Mouse (Mus musculus) forebrain, embryonic 10.5 days (tissue): Measurements from ENCODE around the gene Mypn. TPM values are rescaled to one million over a fixed set of nuclear protein-coding genes. Genes with fewer than 3 reads are reported as not detected.

ENCODE experiments used
- DNase-seq: peaks from one replicate; pipeline ENCODE4 v3.0.0-alpha.2; 2017; ENCODE audit warnings: low spot score; ENCODE audit errors: extremely low spot score
- H3K27ac ChIP-seq: fragments of 300-500 bp; sonication (generic); 2 replicates; pipeline ENCODE4 v1.5.1; 2016; ENCODE audit warnings: mild to moderate bottlenecking
- H3K27me3 ChIP-seq: fragments of 300-500 bp; sonication (generic); 2 replicates; pipeline ENCODE4 v1.6.1; 2016; ENCODE audit warnings: mild to moderate bottlenecking; ENCODE audit not compliant: poor library complexity, severe bottlenecking
- H3K36me3 ChIP-seq: fragments of 300-500 bp; sonication (generic); replicated peaks from 2 replicates; pipeline ENCODE4 v1.6.1; 2016; ENCODE audit warnings: mild to moderate bottlenecking, moderate library complexity
- H3K4me1 ChIP-seq: fragments of 300-500 bp; sonication (generic); 2 replicates; pipeline ENCODE4 v1.6.1; 2016
- H3K4me3 ChIP-seq: fragments of 300-500 bp; sonication (generic); 2 replicates; pipeline ENCODE4 v1.5.1; 2016; ENCODE audit warnings: mild to moderate bottlenecking, moderate library complexity
- H3K9me3 ChIP-seq: fragments of 300-500 bp; sonication (generic); 2 replicates; pipeline ENCODE4 v1.6.1; 2016; ENCODE audit warnings: mild to moderate bottlenecking, moderate library complexity
- WGBS: fragments of 180-500 bp; shearing (Covaris S2); methylation state at CpG from one replicate; pipeline ENCODE4 v1.1.7; 2016; 5-methylcytosine and 5-hydroxymethylcytosine counted together
- polyA plus RNA-seq: library from polyadenylated mRNA; unstranded; fragments of >200 nt; fragmentation: Nextera tagmentation; extraction: Ambion mirVana; gene quantifications from 2 replicates; pipeline ENCODE4 v1.2.1, GENCODE M21; 2016

Mypn gene
- polyA plus RNA-seq, 1 experiment from 2014 or later, result 0.05 TPM

DNA sequence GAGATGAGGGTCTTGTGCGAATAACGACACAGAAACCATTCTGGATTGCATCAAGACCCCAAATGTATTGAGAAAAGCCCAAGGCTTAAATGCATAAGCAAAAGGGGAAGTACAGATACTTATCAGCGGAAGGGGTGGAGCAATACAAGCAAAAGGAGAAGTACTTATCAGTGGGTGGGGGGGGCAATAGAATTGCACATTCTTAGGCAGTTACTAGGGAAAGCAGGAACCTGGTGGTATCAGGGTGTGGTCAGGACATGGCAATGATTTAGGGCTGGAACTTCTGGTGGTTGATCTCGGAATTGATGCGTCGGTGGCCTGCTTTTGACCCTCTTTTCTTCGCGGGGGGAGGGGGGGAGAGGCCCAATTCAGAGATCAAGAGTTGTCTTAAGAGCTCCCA is 32.1 kb upstream of the Mypn start:
- no peaks in the 10 kb centered on the region for H3K4me1 ChIP-seq
- H3K4me3 ChIP-seq, result no peak overlapping the region
- H3K27me3 ChIP-seq, result no peaks in the 10 kb centered on the region
- DNase-seq, result no peak
- no peaks in the 10 kb centered on the region for H3K36me3 ChIP-seq
- H3K9me3 ChIP-seq, result no peaks in the 10 kb centered on the region
- H3K27ac ChIP-seq, result no peak overlapping the region
- WGBS, result 84% methylated on average over 8 of the region's 8 CpGs

DNA sequence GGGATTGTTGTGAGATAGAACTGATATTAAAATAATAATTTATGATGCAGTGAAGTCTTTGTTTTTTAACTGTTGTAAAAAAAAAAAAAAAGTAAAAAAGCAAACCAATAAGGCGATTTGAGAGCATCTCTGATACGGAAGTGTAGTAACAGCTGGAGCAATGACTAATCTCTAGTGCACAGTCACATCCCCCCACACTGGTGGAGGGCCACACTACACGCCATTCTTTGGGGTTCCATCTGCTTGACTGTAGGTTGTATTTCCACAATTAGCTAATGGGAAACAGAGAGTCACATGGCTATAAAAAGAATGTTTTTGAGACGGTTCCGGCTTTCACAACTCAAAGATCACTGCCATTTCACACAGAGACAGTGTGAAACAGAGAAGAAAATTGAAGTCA is 30.4 kb upstream of the Mypn start:
- Histone ChIP-seq H3K27me3 (no peaks in the 10 kb centered on the region), H3K9me3 (no peaks in the 10 kb centered on the region), H3K36me3 (no peaks in the 10 kb centered on the region), H3K4me1 (no peaks in the 10 kb centered on the region), H3K27ac (no peak overlapping the region), H3K4me3 (no peak overlapping the region)
- no peak for DNase-seq
- 87% methylated on average over 5 of the region's 5 CpGs for WGBS

DNA sequence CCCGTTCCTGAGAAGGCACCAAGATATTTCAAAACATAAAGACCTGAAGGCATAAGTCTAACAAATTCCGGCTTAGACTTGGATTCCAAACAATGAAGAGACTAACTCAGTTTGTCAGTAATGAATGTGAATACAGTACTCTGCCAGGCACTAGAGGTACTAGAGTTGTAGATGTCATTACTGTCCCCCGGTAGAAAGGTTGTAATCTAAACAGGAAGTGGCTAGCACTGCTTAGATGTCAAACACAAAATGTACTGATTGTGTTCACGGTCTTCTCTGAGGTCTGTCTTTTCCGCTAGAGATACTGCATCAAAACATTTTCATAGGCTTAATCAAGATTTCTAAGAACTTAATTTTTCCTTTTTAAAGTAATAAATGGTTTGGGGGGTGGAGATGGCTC is 27.9 kb upstream of the Mypn start:
- no peak for DNase-seq
- Histone ChIP-seq H3K4me1 (no peaks in the 10 kb centered on the region), H3K9me3 (no peaks in the 10 kb centered on the region), H3K4me3 (no peak overlapping the region), H3K27ac (no peak overlapping the region), H3K27me3 (no peaks in the 10 kb centered on the region), H3K36me3 (no peaks in the 10 kb centered on the region)
- 89% methylated on average over 5 of the region's 5 CpGs for WGBS

DNA sequence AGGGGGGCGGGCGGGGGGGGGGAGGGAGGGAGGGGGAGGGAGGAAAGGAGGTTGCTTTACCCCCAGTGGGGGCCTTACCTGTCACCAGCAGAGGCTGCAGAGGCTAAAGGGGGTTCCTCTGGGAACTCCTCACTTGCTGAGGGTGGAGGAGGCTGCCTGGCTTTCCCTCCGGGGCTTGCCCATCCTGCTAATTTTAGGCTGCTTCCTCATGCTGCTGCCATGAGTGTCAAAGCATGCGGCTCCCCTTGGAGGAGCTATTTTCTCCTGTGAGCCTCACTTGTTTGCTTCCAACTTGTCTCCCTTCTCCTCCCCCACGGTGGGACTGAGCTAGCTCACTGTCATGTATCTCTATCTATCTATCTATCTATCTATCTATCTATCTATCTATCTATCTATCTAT is 27.1 kb upstream of the Mypn start:
- Histone ChIP-seq H3K27me3 (no peaks in the 10 kb centered on the region), H3K4me3 (no peak overlapping the region), H3K9me3 (no peaks in the 10 kb centered on the region), H3K4me1 (no peaks in the 10 kb centered on the region), H3K27ac (no peak overlapping the region), H3K36me3 (no peaks in the 10 kb centered on the region)
- no peak for DNase-seq
- 62% methylated on average over 5 of the region's 5 CpGs for WGBS

DNA sequence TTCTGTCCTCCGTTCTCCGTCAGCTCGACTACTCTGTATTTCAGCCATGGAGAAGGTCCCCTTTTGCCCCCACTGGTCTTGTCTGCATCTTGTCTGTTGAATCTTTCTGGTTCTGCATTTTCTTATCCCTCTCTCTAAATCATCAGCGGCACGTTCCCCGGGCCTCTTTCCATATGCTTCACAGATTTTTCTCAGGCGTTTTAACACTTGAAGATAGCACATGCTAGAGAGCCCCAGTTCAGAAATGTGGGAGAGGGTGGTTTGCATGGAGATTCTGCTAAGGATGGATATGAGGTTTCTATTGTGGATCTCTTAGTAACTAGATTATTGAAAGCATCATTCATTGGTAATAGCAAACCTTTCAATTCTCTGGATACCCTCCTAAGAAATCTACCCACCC is 26.5 kb upstream of the Mypn start:
- H3K9me3 ChIP-seq, result no peaks in the 10 kb centered on the region
- no peaks in the 10 kb centered on the region for H3K36me3 ChIP-seq
- H3K4me3 ChIP-seq, result no peak overlapping the region
- WGBS, result 89% methylated on average over 7 of the region's 7 CpGs
- no peak overlapping the region for H3K27ac ChIP-seq
- H3K4me1 ChIP-seq, result no peaks in the 10 kb centered on the region
- DNase-seq, result no peak
- H3K27me3 ChIP-seq, result no peaks in the 10 kb centered on the region

DNA sequence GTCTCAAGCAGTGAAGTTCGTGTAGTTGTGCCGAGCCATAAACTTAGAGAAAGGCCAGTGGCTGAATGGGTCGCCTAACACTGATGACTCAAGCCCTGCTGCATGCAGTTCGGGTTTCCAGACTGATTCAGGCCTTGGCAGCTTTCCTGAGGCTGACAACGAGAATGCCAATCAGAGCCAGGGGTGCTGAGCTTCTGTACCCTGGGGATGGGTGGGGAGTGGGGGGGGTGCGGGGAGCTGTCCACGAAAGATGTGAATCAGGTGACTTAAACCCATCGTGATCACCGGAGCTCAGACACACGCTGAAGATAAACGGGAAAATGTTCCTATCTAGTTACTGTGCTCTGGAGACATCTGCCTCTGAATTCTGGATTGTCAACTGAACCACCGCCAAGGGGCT is 20.6 kb upstream of the Mypn start:
- Histone ChIP-seq H3K9me3 (no peaks in the 10 kb centered on the region), H3K4me3 (no peak overlapping the region), H3K27me3 (no peaks in the 10 kb centered on the region; the same call in 1 of the 2 replicates), H3K27ac (no peak overlapping the region), H3K4me1 (no peaks in the 10 kb centered on the region), H3K36me3 (no peaks in the 10 kb centered on the region)
- DNase-seq, result no peak
- WGBS, result 79% methylated on average over 12 of the region's 12 CpGs

DNA sequence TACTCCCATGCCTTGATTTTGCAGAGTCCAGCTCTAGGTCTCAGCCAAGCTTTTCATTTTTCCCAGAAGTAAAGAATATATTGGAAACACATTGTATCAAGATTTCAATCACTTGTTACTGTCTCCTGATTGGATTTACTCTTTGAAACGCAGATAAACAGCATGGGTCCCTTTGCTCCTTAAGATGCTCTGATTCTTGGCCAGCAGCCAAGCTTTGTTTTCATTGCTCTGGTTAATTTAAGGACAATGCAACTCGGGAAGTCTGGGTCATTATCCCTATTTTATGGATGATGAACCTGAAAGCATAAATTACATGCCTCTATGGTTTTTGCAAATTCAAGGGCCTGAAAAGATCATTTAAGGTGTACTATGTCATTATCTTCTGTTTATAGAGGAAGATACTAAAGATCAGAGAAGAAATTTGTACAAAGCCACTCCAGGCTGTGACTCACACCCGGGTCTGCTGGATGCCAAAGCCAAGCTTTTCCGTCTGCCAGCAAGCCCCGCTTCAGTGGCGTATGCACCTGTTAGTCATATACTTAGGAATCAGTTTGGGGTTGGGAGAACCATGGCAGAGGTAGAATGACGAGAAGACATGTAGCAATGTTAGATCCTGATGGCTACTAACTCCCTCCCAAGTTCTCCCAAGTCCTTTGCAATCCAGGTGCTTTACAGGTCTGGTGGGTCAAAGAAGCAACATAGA is 17.5 kb upstream of the Mypn start:
- WGBS, result 73% methylated on average over 7 of the region's 7 CpGs
- Histone ChIP-seq H3K36me3 (no peaks in the 10 kb centered on the region), H3K4me1 (no peaks in the 10 kb centered on the region), H3K27ac (no peak overlapping the region), H3K4me3 (no peak overlapping the region), H3K27me3 (no peaks in the 10 kb centered on the region; the same call in 1 of the 2 replicates), H3K9me3 (no peaks in the 10 kb centered on the region)
- no peak for DNase-seq

DNA sequence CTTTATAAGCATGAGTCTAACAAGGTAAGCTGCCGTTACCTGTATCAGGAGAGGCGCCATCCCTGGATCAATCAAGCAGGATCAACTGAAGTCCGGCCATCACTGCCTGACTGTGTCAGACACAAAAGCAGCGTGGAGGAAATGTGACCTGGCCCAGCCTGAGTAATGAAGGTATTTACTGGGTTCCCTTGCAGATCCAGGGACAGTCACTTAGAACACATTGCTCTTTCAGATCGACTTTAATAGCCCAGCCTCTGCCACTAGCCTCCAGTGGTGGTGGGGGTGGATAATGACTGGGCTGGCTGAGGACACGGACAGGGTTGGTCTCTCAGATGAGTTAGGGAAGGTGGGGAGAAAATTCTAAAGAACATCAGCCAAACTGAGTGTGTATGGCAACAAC is 5.1 kb upstream of the Mypn start:
- 68% methylated on average over 6 of the region's 6 CpGs for WGBS
- no peak for DNase-seq
- no peaks in the 10 kb centered on the region for H3K36me3 ChIP-seq
- H3K4me3 ChIP-seq, result no peak overlapping the region
- H3K9me3 ChIP-seq, result no peaks in the 10 kb centered on the region
- no peak overlapping the region for H3K27ac ChIP-seq
- H3K27me3 ChIP-seq, result no peaks in the 10 kb centered on the region
- no peaks in the 10 kb centered on the region for H3K4me1 ChIP-seq

DNA sequence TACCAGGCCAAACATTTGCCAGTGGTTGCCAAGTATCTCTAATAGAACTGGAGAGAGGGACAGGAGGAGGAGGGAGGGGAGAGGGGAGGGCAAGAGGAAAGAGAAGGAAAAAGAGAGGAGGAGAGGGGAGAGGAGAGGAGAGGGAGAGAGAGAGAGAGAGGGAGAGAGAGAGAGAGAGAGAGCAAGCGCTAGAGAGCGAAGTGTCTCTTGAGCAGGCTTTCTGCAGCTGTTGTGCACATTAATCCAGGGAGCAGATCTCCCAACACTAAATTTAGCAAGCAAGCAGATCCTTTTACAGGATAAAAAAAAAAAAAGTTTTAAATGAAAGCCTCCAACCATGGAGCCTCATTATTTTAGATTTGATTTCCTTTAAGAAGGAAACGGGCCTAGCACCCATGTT is 750 bp downstream of the Mypn start:
- no peaks in the 10 kb centered on the region for H3K27me3 ChIP-seq
- no peaks in the 10 kb centered on the region for H3K9me3 ChIP-seq
- H3K4me1 ChIP-seq, result no peaks in the 10 kb centered on the region
- no peak for DNase-seq
- no peak overlapping the region for H3K27ac ChIP-seq
- no peak overlapping the region for H3K4me3 ChIP-seq
- no peaks in the 10 kb centered on the region for H3K36me3 ChIP-seq
- 96% methylated on average over 3 of the region's 3 CpGs for WGBS

DNA sequence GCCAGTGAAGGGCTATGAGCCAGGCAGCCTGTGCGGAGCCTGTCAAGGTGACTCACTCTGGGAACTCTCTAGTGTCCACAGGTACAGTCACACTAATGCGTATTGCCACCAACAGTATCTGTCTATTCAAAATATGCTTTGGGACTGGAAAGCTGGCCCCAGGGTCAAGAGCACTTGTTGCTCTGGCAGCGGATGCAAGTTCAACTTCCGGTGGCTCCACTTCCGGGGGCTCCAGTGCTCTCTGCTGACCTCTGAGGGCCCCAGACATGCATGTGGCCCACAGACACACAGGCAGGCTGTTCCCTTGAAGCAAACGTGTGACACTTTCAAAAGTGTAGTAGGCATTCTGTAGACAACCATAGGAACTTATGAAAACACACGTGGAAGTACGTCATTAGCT is 2.2 kb downstream of the Mypn start:
- Histone ChIP-seq H3K4me3 (no peak overlapping the region), H3K36me3 (no peaks in the 10 kb centered on the region), H3K27me3 (no peaks in the 10 kb centered on the region), H3K9me3 (no peaks in the 10 kb centered on the region), H3K4me1 (no peaks in the 10 kb centered on the region), H3K27ac (no peak overlapping the region)
- WGBS, result 82% methylated on average over 8 of the region's 8 CpGs
- DNase-seq, result no peak

DNA sequence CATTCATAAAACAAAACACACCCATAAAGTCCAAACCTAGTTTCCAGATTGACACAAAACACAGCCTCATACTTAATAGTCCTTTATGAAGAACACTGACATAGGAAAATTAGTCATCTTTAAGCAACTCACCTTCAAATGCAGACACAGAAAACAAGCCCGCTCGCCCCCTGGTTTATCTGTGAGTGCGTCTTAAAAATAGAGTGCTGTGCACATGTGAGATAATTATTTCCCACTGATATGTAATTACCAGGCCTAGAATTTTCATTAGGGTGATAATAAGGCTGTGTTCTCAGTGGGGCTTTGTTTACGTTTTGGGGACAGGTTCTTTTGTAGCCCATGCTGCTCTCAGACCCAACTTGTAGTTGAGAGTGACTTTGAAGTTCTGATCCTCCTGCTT is 4.7 kb downstream of the Mypn start:
- H3K27ac ChIP-seq, result no peak overlapping the region
- no peaks in the 10 kb centered on the region for H3K4me1 ChIP-seq
- H3K9me3 ChIP-seq, result no peaks in the 10 kb centered on the region
- no peak for DNase-seq
- WGBS, result 85% methylated on average over 4 of the region's 4 CpGs
- no peaks in the 10 kb centered on the region for H3K36me3 ChIP-seq
- no peak overlapping the region for H3K4me3 ChIP-seq
- H3K27me3 ChIP-seq, result no peaks in the 10 kb centered on the region

DNA sequence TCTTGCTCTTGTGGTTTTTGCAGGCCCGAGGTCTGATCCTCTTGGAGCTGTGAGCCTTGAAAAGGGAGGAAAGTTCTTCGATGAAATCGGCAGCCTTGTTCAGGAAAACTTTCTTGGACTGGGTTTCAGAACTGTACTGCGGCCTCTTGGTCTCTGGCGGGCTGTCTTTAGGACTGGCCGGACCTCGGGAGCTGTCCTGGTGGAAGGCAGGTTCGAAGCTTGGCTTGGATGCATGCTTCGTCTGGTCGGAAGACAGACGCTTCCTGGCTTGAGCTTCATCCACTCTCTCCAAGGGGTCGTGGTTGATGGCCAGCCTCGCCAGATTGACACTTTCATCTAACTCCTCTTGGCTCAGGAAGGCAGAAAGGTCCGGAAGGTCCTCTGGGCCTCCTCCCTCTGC is 11.0 kb downstream of the Mypn start:
- no peaks in the 10 kb centered on the region for H3K27me3 ChIP-seq
- H3K9me3 ChIP-seq, result no peaks in the 10 kb centered on the region
- H3K4me1 ChIP-seq, result no peaks in the 10 kb centered on the region
- no peak overlapping the region for H3K4me3 ChIP-seq
- no peak overlapping the region for H3K27ac ChIP-seq
- DNase-seq, result no peak
- no peaks in the 10 kb centered on the region for H3K36me3 ChIP-seq
- 87% methylated on average over 14 of the region's 14 CpGs for WGBS

DNA sequence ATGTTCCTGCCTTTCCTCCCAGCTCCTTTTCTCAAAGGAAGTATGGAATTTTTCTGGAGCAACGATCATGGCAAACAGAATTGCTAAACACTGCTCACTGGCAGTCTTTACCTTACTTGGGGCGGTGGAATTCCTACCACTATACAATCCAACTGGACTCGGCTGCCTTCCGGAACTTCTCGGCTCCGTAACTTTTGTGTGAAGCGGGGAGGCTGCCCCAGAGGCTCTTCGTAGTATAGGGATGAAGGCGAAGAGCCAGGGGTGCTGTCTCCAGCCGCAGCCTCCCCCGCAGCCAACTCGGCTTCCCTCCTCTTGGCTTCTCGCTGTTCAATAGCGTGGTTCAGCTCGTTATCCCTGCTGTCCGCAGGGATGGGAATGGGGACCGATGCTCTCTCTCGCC is 11.5 kb downstream of the Mypn start:
- H3K27me3 ChIP-seq, result no peaks in the 10 kb centered on the region
- WGBS, result 63% methylated on average over 18 of the region's 18 CpGs
- no peaks in the 10 kb centered on the region for H3K4me1 ChIP-seq
- DNase-seq, result no peak
- no peaks in the 10 kb centered on the region for H3K36me3 ChIP-seq
- H3K27ac ChIP-seq, result no peak overlapping the region
- no peak overlapping the region for H3K4me3 ChIP-seq
- H3K9me3 ChIP-seq, result no peaks in the 10 kb centered on the region

DNA sequence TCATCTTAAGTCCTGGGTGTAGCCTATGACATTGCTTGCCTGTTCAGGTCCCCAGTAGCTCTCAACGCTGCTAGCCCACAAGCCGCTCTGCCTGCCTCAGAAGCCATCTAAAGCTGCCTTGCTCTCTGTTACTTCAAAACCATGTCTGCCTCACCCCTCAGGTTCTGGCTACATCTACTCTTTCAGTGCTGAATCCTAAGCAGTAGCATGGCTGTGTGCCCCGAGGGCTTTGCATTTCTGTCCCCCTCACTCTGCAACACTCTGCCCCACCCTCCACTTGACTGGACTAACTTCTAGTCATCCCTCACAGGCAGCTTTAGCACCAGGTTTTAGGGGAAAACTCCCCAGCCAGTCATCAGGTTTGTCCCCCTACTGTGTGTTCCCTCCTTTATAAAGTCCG is 19.3 kb downstream of the Mypn start:
- Histone ChIP-seq H3K27me3 (no peaks in the 10 kb centered on the region), H3K27ac (no peak overlapping the region), H3K36me3 (no peaks in the 10 kb centered on the region), H3K9me3 (no peaks in the 10 kb centered on the region), H3K4me1 (0 out of 2 replicates have a peak, but pooled peaks cover 3% of the 10 kb centered on the region), H3K4me3 (no peak overlapping the region)
- 83% methylated on average over 4 of the region's 4 CpGs for WGBS
- no peak for DNase-seq
